Mouse (Mus musculus) urinary bladder, adult 18-20 months (tissue): ENCODE data around the gene Runx2.
A peak's percentile ranks its signal among the peaks of the same experiment; 100 is the strongest.

Source experiments
- DNase-seq, 2 experiments: peaks; one replicate each; pipeline ENCODE4 v3.0.0; 2022; ENCODE audit warnings: low spot score in 2 of 2, mixed read lengths in 2 of 2

The Runx2 gene

GRCm38 (mm10) chr17:44475910-44476309 is 338.7 kb downstream of the Runx2 start:
- no peak for DNase-seq

GRCm38 (mm10) chr17:44474280-44474679 is 340.3 kb downstream of the Runx2 start:
- no peak for DNase-seq

DNA sequence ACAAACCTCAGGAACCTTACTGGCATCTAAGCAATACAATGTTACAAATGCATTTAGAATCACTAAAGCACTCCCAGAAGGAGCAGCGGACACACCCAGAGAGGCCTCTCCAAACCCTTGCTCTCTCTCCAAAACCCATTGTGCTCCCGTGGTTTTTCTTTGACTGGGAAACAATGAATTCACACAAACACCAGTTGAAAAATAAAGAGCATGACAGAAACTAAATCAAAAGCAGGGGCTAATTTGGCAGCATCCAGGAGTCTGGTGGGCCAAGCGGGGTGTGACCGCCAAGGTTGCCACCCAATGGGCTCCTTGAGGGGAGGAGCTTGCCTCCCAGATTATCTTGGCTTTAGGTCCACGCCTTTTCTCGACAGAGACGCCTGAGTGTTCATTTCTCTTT is 341.9 kb downstream of the Runx2 start:
- no peak for DNase-seq

- no peak for DNase-seq
These were observed 350.9 kb downstream of the Runx2 start for GRCm38 (mm10) chr17:44463679-44464078.

DNA sequence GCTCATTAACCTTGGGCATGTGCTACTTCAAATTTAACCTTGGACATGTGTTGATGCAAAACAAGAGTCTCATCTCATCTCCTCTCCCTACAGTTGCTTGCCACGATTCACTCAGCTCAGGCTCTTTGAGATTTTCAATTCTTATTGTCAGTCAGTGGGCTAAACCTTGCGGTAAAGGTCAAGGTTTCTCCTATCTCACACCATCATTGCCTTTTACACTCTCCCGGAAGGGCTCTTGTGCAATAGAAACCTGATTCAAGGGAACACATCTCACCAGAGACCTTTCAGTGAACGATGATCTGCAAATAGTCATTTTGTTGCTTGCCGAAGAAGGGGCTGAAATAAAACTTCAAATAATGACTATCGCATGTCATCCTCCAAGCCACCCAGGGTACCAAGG is 354.4 kb downstream of the Runx2 start:
- DNase-seq = no peak

- no peak for DNase-seq
These were observed 355.6 kb downstream of the Runx2 start for GRCm38 (mm10) chr17:44459029-44459428.

- DNase-seq = no peak
These were observed 357.9 kb downstream of the Runx2 start for GRCm38 (mm10) chr17:44456696-44457095.

DNA sequence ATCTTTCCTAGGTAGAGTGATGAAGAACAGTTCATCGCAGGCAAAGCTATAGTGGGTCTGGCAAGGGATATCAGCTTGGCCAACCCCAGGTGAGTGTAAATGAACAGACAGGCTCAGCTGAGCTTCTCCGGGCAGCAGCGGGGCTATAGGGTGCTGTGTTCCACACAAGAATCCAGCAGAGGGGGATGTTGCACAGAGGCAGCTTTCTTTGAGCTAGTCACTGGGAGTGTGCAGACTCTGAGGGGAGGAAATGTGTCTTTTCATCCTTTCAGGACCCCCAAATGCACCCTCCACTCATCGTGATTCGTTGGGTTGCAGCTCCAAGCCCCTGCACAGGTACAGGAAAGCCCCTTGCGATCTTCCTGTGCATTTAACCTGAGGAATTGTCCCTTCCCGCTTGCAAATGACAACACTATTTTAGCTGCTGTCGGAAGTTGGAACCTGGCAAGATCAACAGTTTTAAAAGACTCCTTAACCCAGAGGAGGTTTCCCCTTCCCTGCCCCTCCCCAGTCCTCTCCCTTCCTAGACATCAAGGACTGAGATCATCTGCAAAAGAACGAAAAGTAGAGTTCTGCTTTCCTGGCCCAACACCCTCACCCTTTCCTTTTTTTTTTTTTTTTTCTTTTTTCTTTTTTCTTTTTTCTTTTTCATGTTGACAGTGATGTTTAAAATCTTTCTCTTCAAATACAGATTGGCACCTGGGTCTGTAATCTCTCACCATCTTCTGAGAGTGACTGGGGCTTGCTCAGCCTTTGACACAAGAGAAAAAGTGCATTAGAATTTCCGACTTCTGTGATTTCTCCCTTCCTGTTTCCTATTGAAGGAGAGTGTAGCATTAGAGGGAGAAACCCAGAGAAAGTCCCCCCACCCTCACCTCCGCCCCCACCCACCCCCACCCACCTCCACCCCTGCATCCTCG is 358.7 kb downstream of the Runx2 start:
- DNase-seq = peak; percentile 25 to 30

- DNase-seq = no peak
These were observed 364.6 kb downstream of the Runx2 start for GRCm38 (mm10) chr17:44449915-44450471.
